Comparison of ENCODE assay signal across 15 mouse cellular contexts in genomic region chr1:18979141-18979540, GRCm38 (mm10).
"Had no signal": no experiment of that assay in that cellular context is flagged by ENCODE, and none has a peak within 500 bp of the region (broad histone marks: within the 10 kb centered on the region; RNA-seq: fewer than 3 reads in every experiment).

No protein-coding gene starts in this region.

- DNase-seq: lung, adult 18-20 months; lung, embryonic 14.5 days; lung, postnatal 10 days; lung, postnatal 4 days; right cerebral cortex, postnatal 14 days; thymus, adult 2 months; thymus, postnatal 25 days; thymus, postnatal 4 days had no signal

- H3K4me3 ChIP-seq: liver, embryonic 12.5 days; midbrain, embryonic 12.5 days; myocyte; neural tube, embryonic 12.5 days; stomach, embryonic 15.5 days had no signal

- H3K9ac ChIP-seq: liver, embryonic 12.5 days; liver, embryonic 14.5 days; lung, embryonic 14.5 days; midbrain, embryonic 12.5 days; neural tube, embryonic 12.5 days; stomach, embryonic 15.5 days had no signal

- H3K9me3 ChIP-seq: liver, embryonic 12.5 days; midbrain, embryonic 12.5 days; neural tube, embryonic 12.5 days; stomach, embryonic 15.5 days had no signal

- ATAC-seq: liver, embryonic 12.5 days had no signal

- H3K36me3 ChIP-seq: liver, embryonic 12.5 days; midbrain, embryonic 12.5 days; neural tube, embryonic 12.5 days; stomach, embryonic 15.5 days had no signal

- H3K4me2 ChIP-seq: liver, embryonic 12.5 days; lung, embryonic 14.5 days; midbrain, embryonic 12.5 days; neural tube, embryonic 12.5 days; stomach, embryonic 15.5 days had no signal

- H3K4me1 ChIP-seq: liver, embryonic 12.5 days; midbrain, embryonic 12.5 days; neural tube, embryonic 12.5 days; stomach, embryonic 15.5 days had no signal

- H3K27ac ChIP-seq: liver, embryonic 12.5 days; liver, embryonic 14.5 days; midbrain, embryonic 12.5 days; neural tube, embryonic 12.5 days; stomach, embryonic 15.5 days; stomach, postnatal 0 days had no signal

- H3K27me3 ChIP-seq: liver, embryonic 12.5 days; midbrain, embryonic 12.5 days; neural tube, embryonic 12.5 days; stomach, embryonic 15.5 days had no signal
